In genomic region chr2:93421320-93421719, GRCm38 (mm10) we compare ENCODE assay signal across 9 mouse cellular contexts. TPM values are rescaled to one million over a fixed set of nuclear protein-coding genes. Genes with fewer than 3 reads are reported as not detected.
DNase-seq lines count a peak whose midpoint lies in the region; ATAC-seq and TF ChIP-seq lines count a peak whose summit lies in the region.
"Had no signal": no experiment of that assay in that cellular context is flagged by ENCODE, and none has a peak within 500 bp of the region (broad histone marks: within the 10 kb centered on the region; RNA-seq: fewer than 3 reads in every experiment).

No protein-coding gene starts in this region.

- no peaks in the 10 kb centered on the region for H3K9me3 ChIP-seq in midbrain, embryonic 14.5 days (ENCODE audit: control insufficient read depth, low read length)
- H3K9me3 ChIP-seq in midbrain, embryonic 13.5 days: no peaks in the 10 kb centered on the region
- H3K9me3 ChIP-seq in kidney, postnatal 0 days (replicated peaks; ENCODE audit: low read length): no peaks in the 10 kb centered on the region
- H3K9me3 ChIP-seq in liver, embryonic 11.5 days (ENCODE audit: control insufficient read depth, low read length): no peaks in the 10 kb centered on the region
- H3K9me3 ChIP-seq: stomach, embryonic 15.5 days had no signal

- 23% methylated on average over 7 of the region's 7 CpGs for WGBS in midbrain, embryonic 14.5 days
- 25% methylated on average over 7 of the region's 7 CpGs for WGBS in midbrain, embryonic 13.5 days
- WGBS in kidney, postnatal 0 days: 27% methylated on average over 7 of the region's 7 CpGs
- 23% methylated on average over 7 of the region's 7 CpGs for WGBS in liver, embryonic 11.5 days

- H3K27me3 ChIP-seq in midbrain, embryonic 14.5 days (ENCODE audit: control insufficient read depth, insufficient read depth, low read length): no peaks in the 10 kb centered on the region
- peaks cover 13% of the 10 kb centered on the region; the same call in 1 of the 2 replicates for H3K27me3 ChIP-seq in midbrain, embryonic 13.5 days
- no peaks in the 10 kb centered on the region for H3K27me3 ChIP-seq in kidney, postnatal 0 days (ENCODE audit: insufficient read depth, low read length)
- H3K27me3 ChIP-seq in liver, embryonic 11.5 days (replicated peaks; ENCODE audit: control insufficient read depth, insufficient read depth, low read length): no peaks in the 10 kb centered on the region; the same call in 1 of the 2 replicates
- H3K27me3 ChIP-seq: stomach, embryonic 15.5 days had no signal

- intact Hi-C loops in gastrocnemius, adult 2 months (cut with DNase I): loop anchor here (1.0 kb wide), 1 partner anchor 50 kb away; no protein-coding TSS in a partner anchor

- DNase-seq in midbrain, embryonic 14.5 days: peak; percentile 81
- DNase-seq in cerebellum, adult 11-12 months: peak; percentile 50
- peak; percentile 88 for DNase-seq in gastrocnemius, adult 2 months
- peak; percentile 88 for DNase-seq in kidney, postnatal 0 days (ENCODE audit: low spot score)
- peak; percentile 69 for DNase-seq in liver, embryonic 11.5 days (ENCODE audit: low spot score)
- DNase-seq in retina, adult 2 months (ENCODE audit: low read depth, low spot score): peak; percentile 11
- peak; percentile 83 for DNase-seq in thymus, postnatal 14 days

- no peak for ATAC-seq in midbrain, embryonic 14.5 days (ENCODE audit: low FRiP score, low TSS enrichment)
- ATAC-seq in midbrain, embryonic 13.5 days: no peak
- no peak; the same call in 1 of the 2 replicates for ATAC-seq in kidney, postnatal 0 days (replicated peaks; ENCODE audit: low FRiP score, low read depth)
- no peak; the same call in 1 of the 2 replicates for ATAC-seq in liver, embryonic 11.5 days (replicated peaks; ENCODE audit: low FRiP score)

- H3K4me3 ChIP-seq in midbrain, embryonic 14.5 days (replicated peaks; ENCODE audit: low read depth, low read length): no peak overlapping the region
- no peak overlapping the region for H3K4me3 ChIP-seq in midbrain, embryonic 13.5 days (replicated peaks)
- no peak overlapping the region for H3K4me3 ChIP-seq in gastrocnemius, adult 2 months
- H3K4me3 ChIP-seq in kidney, postnatal 0 days (replicated peaks; ENCODE audit: low read depth, low read length): no peak overlapping the region
- no peak overlapping the region for H3K4me3 ChIP-seq in liver, embryonic 11.5 days (ENCODE audit: low read depth, low read length)
- H3K4me3 ChIP-seq: stomach, embryonic 15.5 days had no signal

- peak; percentile 92 for TF ChIP-seq CTCF in gastrocnemius, adult 2 months (IDR thresholded peaks at IDR 0.05)
- TF ChIP-seq CTCF in kidney, postnatal 0 days (IDR thresholded peaks at IDR 0.05; ENCODE audit: low read depth): peak; percentile 91

- no peak overlapping the region for H3K27ac ChIP-seq in midbrain, embryonic 14.5 days (replicated peaks; ENCODE audit: low read depth, low read length)
- H3K27ac ChIP-seq in midbrain, embryonic 13.5 days: no peak overlapping the region
- H3K27ac ChIP-seq in gastrocnemius, adult 2 months: no peak overlapping the region
- H3K27ac ChIP-seq in kidney, postnatal 0 days: no peak overlapping the region
- no peak overlapping the region for H3K27ac ChIP-seq in liver, embryonic 11.5 days (ENCODE audit: low read depth, low read length)
- H3K27ac ChIP-seq: stomach, embryonic 15.5 days had no signal

- no peaks in the 10 kb centered on the region for H3K36me3 ChIP-seq in midbrain, embryonic 14.5 days (ENCODE audit: control insufficient read depth, insufficient read depth, low read length)
- H3K36me3 ChIP-seq in midbrain, embryonic 13.5 days: no peaks in the 10 kb centered on the region
- H3K36me3 ChIP-seq in kidney, postnatal 0 days (ENCODE audit: insufficient read depth, low read length): no peaks in the 10 kb centered on the region
- H3K36me3 ChIP-seq in liver, embryonic 11.5 days (ENCODE audit: control insufficient read depth, insufficient read depth, low read length): no peaks in the 10 kb centered on the region
- H3K36me3 ChIP-seq: stomach, embryonic 15.5 days had no signal

- no peak overlapping the region for H3K4me2 ChIP-seq in midbrain, embryonic 14.5 days (ENCODE audit: low read length)
- H3K4me2 ChIP-seq in midbrain, embryonic 13.5 days (replicated peaks): no peak overlapping the region
- no peak overlapping the region for H3K4me2 ChIP-seq in kidney, postnatal 0 days (ENCODE audit: low read length)
- H3K4me2 ChIP-seq in liver, embryonic 11.5 days: no peak overlapping the region
- H3K4me2 ChIP-seq: stomach, embryonic 15.5 days had no signal

- no peak overlapping the region for H3K9ac ChIP-seq in midbrain, embryonic 14.5 days (replicated peaks; ENCODE audit: low read length)
- H3K9ac ChIP-seq in midbrain, embryonic 13.5 days (replicated peaks): no peak overlapping the region
- H3K9ac ChIP-seq in kidney, postnatal 0 days (ENCODE audit: low read depth, low read length): no peak overlapping the region
- no peak overlapping the region for H3K9ac ChIP-seq in liver, embryonic 11.5 days (ENCODE audit: low read depth, low read length)
- H3K9ac ChIP-seq: stomach, embryonic 15.5 days had no signal

- no peaks in the 10 kb centered on the region for H3K4me1 ChIP-seq in midbrain, embryonic 14.5 days (ENCODE audit: control insufficient read depth, insufficient read depth, low read length)
- no peaks in the 10 kb centered on the region for H3K4me1 ChIP-seq in midbrain, embryonic 13.5 days (replicated peaks)
- no peaks in the 10 kb centered on the region for H3K4me1 ChIP-seq in kidney, postnatal 0 days (replicated peaks; ENCODE audit: insufficient read depth, low read length)
- H3K4me1 ChIP-seq in liver, embryonic 11.5 days (replicated peaks; ENCODE audit: control insufficient read depth, insufficient read depth, low read length): no peaks in the 10 kb centered on the region
- H3K4me1 ChIP-seq: stomach, embryonic 15.5 days had no signal

RNA-seq across cellular contexts. Expression of gene Cd82, which starts 41.6 kb away (rescaled TPM):
- polyA plus RNA-seq in midbrain, embryonic 14.5 days (2014; fragmentation: Nextera tagmentation; extraction: Ambion mirVana): 12.6 and 14.1 TPM in 2 replicates
- polyA plus RNA-seq in midbrain, embryonic 13.5 days (2015; fragmentation: Nextera tagmentation; extraction: Ambion mirVana): 12.6 and 16.2 TPM in 2 replicates
- 10 to 100 TPM in 1 of 2 experiments, 1 to 10 TPM in 1; 6.6 to 17.8 TPM for total RNA-seq in gastrocnemius, adult 2 months (2021)
- polyA plus RNA-seq in kidney, postnatal 0 days (2015; fragmentation: Nextera tagmentation; extraction: Ambion mirVana): 85.1 and 89.4 TPM in 2 replicates
- 16.5 and 16.9 TPM in 2 replicates for polyA plus RNA-seq in liver, embryonic 11.5 days (2014; fragmentation: Nextera tagmentation; extraction: Ambion mirVana)

Comparison
In these comparisons a context has a peak if more than half of its experiments do, and no peak if none do; other contexts are left out.
1. DNase-seq: peak in every context shown above with its lines; median percentile 88 in gastrocnemius, adult 2 months; 88 in kidney, postnatal 0 days; 83 in thymus, postnatal 14 days; 81 in midbrain, embryonic 14.5 days; 69 in liver, embryonic 11.5 days; 50 in cerebellum, adult 11-12 months; 11 in retina, adult 2 months.